Mouse (Mus musculus): ENCODE data around the gene Hilpda.

Hilpda gene

DNA sequence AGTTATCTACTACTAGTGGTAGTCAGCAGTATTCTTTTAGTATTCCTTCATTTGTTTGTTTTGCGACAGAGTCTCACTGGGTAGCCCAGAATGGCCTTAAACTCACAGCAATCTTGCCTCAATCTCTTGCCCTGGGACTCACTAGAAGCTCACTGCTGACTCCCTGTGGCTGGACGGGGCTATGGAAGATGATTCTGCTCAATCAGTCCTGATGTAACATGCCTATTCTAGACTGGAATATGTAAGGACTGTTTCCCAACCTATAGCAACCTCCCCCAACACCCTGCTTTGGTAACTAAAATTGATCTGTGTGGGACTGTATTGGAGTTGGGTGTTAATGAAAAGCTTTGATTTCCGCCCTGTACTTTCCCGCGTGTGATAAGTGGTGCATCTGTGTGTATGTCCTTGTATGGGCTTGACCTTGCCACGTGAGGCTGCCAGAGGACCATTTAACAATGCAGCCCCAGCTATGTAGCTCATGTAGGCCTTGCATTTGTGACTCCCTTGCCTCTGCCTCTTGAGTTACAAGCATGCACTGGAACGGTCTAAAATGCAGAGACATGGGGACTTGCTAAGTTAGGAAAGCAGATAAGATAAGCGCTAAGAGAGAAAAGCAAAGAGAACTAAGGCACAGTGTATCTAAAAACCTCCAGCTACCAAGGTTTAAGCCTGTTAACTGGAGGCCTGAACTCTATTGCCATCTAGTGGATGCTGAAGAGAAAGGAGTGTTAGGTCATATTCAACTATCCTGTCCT, 6.4 kb downstream of the Hilpda start:
- peak; percentile 21 for DNase-seq (ENCODE audit: low spot score)

DNA sequence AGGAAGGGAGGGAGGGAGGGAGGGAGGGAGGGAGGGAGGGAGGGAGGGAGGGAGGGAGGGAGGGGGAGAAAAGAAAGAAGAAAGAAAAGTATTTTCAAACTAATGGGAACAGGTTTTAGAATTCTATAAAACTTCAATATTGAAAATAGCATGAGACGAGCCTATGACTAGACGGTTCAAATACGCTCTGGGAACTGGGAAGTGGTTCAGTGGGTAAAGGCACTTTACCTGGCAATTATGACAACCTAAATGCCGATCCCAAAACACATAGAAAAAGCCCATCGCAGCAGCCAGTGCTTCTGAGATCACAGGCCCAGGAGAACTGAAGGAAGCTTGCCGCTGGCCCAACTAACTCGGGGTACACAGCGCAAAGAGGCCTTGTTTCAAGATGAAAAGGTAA, 7.0 kb downstream of the Hilpda start, which contains the start of gene Fam71f2:
TSS of gene Fam71f2 (plus strand) at position 301 of the 400 bp plus-strand sequence.
- DNase-seq (ENCODE audit: low spot score) = no peak

DNA sequence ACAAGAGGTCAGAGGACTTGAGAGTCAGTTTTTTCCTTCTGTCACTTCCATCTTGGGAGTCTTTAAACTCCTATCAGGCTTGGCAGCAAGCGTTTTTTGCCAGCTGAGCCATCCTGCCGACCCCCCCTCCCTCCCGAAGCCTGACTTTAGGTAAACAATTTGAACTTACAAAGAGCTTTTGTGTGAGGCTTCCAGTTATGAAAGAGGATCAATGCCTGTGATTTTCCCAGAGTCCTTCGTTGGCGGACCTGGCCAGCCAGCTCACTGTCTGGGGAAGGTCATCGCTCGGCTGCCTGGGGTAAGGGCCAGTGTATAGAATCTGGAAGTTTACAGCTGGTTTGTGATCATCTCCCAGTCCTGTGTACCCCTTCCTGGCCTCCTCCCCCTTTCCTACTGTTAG, 8.4 kb downstream of the Hilpda start:
- no peak for DNase-seq (ENCODE audit: low spot score)

DNA sequence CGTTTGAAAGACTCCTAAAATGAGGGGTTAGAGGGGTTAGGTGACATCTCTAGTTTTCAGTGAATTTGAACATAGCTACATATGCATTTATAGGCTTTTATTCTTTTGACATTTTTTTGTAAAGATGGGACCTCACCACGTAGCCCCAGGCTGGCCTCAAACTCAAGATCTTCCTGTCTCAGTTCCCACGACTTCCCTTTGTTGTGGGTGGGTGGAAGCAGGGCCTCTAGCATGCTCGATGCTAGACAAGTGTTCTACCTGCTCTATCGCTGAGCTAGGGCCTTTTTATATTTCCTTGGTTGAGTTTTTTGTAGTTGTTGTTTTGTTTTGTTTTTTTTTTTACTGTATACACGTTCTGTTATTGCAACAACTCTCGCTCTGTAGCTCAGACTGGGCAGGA, 14.6 kb downstream of the Hilpda start:
- DNase-seq (ENCODE audit: low spot score) = no peak

DNA sequence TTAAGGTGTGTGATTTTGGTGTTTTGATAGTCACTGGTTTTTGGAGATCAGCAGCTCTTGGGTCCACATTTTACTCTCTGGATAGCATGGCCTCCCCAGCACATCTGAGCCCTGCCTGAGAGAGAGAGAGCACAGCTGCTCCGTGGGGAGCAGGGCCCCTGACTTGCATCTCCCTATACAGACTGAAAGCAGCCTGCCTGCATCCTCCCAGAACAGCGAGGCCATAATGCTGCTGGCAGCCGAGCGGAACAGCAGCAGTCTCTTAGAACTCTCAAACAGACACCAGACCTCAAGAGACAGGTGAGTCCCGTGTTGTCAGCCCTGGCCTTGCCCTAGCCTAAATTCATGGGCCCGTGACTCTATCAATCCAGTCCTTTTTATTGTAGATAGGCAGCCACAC, 15.2 kb downstream of the Hilpda start:
- no peak for DNase-seq (ENCODE audit: low spot score)

DNA sequence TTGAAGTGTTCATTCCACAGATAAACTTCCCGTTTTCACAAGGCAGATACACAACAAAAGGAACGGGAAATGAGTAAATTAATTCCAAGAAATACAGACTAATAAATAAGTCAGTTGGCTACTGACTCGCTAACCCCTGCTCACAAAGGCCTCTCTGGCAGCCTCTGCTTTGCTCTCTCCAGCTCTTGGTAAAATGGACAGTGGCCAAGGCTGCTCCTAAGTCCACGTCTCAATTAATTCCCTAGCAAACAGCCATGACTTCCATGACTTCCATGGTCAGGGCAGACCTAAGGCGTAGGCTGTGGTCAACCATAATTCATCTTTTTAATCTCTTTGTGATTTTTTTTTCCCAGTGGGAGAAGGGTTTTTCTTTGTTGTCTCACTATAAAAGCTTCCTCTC, 15.7 kb downstream of the Hilpda start:
- DNase-seq (ENCODE audit: low spot score) = no peak

DNA sequence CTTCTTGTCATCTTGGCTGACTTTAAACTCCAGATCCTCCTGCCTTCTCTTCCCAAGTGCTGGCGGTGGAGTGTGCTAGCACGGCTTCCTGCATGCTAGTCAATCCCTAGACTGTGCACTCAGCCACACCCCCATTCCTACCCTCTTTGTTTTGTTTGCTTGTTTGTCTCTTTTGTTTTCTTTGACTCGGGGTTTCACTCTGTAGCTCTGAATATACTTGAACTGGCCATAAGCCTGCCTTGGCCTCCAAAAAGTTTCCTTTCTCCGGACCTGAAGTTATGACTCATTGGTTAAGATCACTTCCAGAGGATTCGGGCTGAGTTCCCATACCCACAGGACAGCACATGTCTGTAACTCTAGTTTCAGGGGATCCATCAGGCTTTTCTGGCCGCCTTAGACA, 16.4 kb downstream of the Hilpda start:
- DNase-seq (ENCODE audit: low spot score) = no peak

DNA sequence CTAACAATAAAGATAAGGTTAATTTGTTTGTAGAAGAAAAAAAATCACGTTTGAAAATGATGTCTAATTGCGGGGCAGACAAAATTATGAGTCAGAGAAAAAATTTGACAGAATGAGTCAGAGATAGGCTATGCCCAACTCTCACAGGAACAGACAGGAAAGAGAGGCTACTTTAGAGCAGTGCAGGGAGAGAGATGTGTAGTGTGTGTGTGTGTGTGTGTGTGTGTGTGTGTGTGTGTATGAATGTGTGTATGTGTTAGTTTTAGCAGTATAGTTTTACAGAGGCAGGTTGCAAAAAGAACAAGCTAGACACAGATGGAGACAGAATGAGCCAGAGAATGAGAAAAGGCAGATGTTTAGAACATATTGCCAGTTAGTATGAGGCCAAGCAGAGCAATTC, 26.8 kb downstream of the Hilpda start:
- DNase-seq (ENCODE audit: low spot score) = no peak

DNA sequence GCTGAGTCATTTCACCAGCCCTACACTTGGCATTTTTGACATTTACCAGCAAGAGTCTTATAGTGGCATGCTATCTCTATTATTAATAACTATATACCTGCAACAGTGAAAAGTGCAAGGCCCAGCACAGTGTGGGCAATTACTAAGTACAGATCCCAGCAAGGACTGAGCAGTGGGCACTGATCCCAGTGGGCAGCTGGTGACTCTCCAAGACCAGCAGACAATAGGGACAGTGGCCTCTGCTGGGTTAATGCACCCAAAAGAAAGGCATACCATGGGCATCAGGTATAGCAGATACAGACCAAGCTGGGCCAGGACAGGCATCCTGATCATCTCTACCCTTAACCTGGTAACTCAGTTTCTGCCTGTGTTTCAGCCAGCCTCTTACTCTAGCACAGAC, 31.0 kb downstream of the Hilpda start:
- DNase-seq (ENCODE audit: low spot score) = no peak

DNA sequence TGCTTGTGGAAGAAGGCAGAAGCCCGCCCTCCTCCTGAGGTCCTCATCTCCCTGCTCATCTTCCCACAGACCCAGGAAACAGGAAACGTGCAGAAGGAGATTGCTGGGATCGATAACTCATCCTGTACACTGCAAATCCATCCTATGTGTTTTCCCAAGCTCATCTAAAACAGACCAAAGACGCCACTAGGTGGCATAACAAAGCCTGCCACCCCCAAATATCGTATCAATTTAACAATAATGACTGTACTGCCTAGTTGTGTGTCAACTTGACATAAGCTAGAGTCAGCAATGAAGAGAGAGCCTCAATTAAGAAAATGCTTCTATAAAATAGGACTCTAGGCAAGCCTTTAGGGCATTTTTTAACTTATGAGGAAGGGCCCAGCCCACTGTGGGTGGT, 31.4 kb downstream of the Hilpda start:
- no peak for DNase-seq (ENCODE audit: low spot score)

DNA sequence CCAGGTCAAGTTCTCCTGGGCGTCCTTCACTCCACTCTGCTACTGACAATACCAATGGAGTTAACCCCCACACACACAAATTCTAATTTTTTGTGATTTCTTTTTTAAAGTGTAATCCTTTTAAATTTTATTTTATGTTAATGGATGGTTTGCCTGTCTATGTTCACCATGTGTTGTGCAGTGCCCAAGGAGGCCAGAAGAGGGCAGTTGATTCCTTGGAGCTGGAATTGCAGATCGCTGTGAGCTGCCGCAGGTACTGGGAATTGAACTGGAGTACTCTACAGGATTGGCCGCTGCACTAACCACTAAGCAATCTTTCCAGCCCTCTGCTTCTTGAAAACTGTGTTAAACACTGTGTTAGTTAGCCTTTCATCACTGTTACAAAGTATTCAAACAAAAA, 33.2 kb downstream of the Hilpda start:
- DNase-seq (ENCODE audit: low spot score) = no peak

DNA sequence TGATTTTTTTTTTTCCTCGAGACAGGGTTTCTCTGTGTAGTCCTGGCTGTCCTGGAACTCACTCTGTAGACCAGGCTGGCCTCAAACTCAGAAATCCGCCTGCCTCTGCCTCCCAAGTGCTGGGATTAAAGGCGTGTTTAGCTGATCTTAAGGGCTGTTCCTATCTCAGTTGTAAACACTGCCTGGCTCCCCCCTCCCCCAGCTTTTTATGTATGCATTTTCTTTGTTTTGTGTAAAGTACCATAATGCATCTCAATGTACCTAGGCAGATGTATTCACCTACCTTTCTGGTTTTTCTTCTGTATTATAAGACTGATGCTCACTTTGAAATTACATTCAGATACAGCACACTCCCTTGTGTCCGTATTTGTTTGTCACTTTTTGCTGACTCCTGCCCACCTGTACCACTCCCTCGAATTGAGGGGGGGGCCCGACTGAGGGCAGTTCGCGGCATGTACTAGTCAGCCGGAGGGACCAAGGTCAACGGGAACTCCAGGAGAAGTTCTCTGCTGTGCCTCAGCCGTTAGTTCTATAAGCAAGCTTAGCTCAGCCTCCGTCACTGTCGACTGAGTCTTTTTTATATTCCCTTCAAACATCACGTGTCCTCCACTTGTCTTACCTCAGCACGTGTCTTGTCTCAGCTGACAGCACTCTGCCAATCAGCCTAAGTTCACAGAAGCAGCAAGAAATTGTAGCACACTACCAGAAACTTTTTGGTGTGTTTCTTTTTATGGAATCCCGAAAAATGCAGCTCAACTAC, 36.7 kb downstream of the Hilpda start:
- no peak for DNase-seq (ENCODE audit: low spot score)

DNA sequence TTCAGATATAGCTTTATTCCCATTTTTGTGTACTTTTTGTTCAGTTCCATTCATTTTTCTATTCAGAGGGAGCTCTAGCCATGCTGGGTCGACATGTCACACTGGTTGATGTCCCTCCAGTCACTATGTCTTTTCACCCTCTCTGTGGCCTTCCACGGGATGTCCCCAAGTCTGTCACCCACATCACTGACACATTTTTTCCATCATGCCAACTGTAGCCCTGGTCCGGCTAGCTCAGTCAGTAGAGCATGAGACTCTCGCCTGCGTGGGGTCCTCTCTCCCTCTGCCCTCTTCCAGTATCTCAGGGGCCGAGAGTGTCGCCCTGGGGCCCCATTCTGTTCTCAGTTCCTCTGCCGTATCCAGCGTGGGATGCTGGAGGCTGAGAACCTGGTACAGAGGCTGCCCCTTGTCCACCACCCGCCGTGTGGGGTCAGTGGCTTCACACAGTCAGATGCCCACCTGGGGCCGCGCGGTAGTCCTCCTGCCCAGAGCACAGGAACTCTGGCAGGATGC, 41.5 kb downstream of the Hilpda start:
- DNase-seq (ENCODE audit: low spot score) = no peak

DNA sequence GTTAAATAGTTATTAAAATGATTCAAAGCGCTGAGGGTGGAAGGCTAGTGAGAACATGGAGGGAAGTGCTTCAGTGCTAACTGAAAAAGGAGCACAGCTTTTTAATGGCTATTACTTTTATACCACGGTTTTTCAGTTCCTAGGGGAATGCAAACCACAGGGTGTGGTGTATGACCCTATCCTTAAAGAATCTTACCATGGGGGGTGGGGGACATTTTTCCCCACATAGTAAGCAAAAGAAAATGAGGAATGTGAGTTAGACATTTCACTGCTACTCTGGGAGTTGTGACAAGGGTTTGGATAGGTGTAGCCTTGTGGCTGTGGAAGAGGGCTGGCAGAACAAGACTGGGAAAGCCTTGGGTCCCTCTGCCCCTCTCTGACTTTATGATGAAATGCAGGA, 45.0 kb downstream of the Hilpda start:
- no peak for DNase-seq (ENCODE audit: low spot score)

DNA sequence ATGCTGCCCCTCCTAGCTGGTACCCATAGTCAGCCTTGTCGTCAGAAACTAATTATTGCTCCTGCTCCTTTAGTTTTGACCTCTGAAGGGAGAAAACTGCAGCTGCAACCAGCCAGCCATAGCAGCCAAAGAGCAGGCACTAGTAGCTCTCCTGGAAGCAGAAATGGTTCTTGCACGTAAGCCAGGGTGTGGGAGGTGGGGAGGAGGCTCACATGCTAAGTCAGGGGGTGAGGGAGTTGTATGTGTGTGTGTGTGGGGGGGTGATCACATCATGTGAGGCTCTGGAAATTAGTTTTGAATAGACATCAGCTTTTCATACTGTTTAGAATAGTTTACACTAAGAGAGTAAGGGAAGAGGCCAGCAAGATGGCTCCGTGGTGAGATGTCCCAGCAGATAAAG, 45.7 kb downstream of the Hilpda start:
- no peak for DNase-seq (ENCODE audit: low spot score)

DNA sequence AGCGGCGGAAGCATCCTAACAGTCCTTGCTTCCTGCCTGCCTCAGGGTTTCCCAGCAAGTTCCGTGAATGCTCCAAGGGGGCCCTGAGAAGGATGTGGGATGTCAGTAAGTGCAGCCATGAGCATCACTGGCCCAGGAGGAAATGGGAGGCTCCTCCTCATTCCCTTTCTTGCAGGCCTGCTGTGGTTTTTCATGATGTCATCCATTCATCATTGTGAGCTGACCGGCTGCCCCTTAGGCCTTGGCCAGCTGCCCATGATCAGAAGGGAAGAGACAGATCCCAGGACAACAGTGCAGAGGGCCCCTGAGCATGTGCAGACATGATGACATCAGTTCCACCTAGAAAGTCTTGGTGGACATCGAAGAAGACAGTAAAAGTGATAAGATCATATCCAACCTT, 46.6 kb downstream of the Hilpda start, which contains the start of gene Fam71f1:
TSS of gene Fam71f1 (plus strand) at position 262 of the 400 bp plus-strand sequence.
- peak; percentile 2 for DNase-seq (ENCODE audit: low spot score)

DNA sequence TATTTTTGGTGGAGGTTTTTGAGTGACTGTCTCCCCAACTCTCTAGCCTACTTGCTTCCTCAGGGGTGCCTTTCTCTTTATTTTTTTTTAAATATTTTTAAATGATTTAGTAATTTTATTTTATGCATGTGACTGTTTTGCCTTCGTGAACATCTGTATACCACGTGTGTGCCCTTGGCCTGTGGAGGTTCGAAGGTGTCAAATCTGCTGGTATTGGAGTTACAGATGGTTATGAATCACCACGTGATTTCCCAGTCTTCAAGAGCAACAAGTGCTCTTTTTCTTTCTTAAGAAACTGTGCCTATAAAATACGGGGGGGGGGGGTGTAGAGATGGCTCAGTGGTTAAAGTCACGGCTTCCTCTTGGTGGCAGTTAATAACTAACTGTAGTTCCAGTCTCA, 49.3 kb downstream of the Hilpda start:
- DNase-seq (ENCODE audit: low spot score) = no peak

DNA sequence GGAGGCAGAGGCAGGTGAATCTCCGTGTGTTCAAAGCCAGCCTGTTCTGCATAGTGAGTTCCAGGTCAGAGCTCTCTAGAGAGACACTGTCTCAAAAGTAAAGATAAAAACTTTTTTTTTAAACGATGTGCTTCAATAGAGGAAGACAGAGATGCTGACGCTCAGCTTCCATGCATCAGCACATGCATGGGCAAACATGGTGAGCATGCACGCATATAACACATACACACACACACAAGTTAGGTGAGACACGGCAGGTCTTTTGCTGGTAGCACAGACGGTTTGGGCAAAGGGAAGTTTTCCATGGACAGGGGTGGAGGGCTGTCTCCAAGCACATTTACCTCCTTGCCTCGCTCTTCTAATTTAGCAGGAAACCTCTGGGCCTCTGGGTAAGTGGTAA, 49.9 kb downstream of the Hilpda start:
- DNase-seq (ENCODE audit: low spot score) = no peak

DNA sequence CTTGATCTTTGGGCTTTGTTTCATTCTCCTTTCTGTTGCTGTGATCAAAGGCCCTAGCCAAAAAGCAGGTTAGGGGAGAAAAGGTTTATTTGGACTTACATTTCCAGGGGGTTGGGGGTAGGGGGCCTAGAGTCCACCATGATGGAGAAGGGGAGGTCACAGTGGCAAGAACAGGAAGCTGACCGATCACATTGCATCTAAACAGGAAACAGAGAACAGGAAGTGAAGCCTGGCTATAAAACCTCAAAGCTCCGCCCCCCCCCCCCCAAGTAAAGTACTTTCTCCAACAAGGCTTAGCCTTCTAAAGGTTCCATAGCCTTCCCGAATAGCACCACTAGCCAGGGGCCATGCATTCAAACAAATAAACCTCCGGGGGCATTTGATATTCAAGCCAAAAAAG, 50.4 kb downstream of the Hilpda start:
- no peak for DNase-seq (ENCODE audit: low spot score)
